Mouse (Mus musculus) cerebellum, adult 2 months (tissue): Measurements from ENCODE around the gene Defb42.

Experiments
- CTCF ChIP-seq: fragments of 200-500 bp; IDR thresholded peaks from 2 replicates; pipeline ENCODE4 v1.5.1; 2011; ENCODE audit warnings: low read depth, mild to moderate bottlenecking, control low read depth, low read length, moderate library complexity, borderline replicate concordance; ENCODE audit not compliant: insufficient read depth
- POLR2A ChIP-seq: fragments of 200-500 bp; IDR thresholded peaks from 2 replicates; pipeline ENCODE4 v1.6.1; 2011; ENCODE audit warnings: low read length, control low read depth, borderline replicate concordance; ENCODE audit not compliant: insufficient read depth

GRCm38 (mm10) chr14:63067708-63068107 is 20.9 kb downstream of the Defb42 start:
- TF ChIP-seq CTCF (no peak), POLR2A (no peak)
